Mouse (Mus musculus): Measurements from ENCODE around the gene Grid2ip. TPM values are rescaled to one million over a fixed set of nuclear protein-coding genes. Genes with fewer than 3 reads are reported as not detected.

Grid2ip gene
- total RNA-seq, 2 experiments from 2014 or later, result not detected

- intact Hi-C loops (cut with DNase I), result no loop called here
Observed at GRCm38 (mm10) chr5:143406548-143406947, 49.4 kb downstream of the Grid2ip start.

DNA sequence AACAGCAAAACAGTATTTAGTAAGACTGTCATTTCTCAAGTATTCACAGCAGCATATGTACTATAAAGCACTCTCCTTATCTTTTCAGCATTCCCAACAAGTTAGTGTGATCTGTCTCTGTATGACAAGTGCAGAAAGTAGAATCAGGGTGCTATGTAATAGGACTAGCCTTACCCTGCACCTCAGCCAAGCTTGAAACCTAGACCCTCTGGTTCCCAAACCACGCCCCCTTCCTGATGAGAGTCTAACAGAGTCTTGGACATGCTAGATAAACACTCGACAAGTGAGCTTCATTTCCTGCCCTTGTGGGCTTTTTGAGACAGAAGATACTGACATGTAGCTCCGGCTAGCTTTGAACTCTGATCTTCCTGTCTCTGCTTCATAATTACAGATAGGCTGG is 52.1 kb downstream of the Grid2ip start:
- intact Hi-C loops (cut with DNase I), result no loop called here
- DNase-seq, result no peak

More at GRCm38 (mm10) chr5:143406548-143406947, 49.4 kb downstream of the Grid2ip start:
- DNase-seq, result no peak

- intact Hi-C loops (cut with DNase I), result no loop called here
- no peak for DNase-seq
Observed at GRCm38 (mm10) chr5:143410841-143411395, 53.8 kb downstream of the Grid2ip start.

DNA sequence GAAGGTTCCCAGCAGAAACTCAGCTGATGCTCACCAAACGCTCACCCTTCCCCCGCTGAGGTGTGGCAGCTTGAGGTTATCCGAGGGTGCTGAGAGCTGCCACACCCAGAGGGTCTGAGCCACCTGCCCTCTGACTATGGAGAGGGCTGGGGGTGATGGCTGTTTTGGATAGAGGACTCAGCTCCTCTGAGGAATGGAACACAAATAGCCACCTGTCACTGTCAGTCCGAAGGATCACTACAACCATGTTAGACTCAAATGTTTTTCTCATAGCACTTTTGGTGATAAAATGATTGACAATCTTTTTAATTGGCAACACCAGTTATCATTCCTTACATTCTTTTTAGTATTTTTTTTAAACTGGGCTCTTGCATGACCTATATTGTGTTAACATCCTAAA is 64.3 kb downstream of the Grid2ip start:
- no peak for DNase-seq
- intact Hi-C loops (cut with DNase I), result loop anchor here (5.0 kb wide), 2 partner anchors 49 to 89 kb away; no protein-coding TSS in a partner anchor

- intact Hi-C loops (cut with DNase I), result loop anchor here (5.0 kb wide), 2 partner anchors 51 to 91 kb away; no protein-coding TSS in a partner anchor
- no peak for DNase-seq
Observed at GRCm38 (mm10) chr5:143422990-143423389, 65.9 kb downstream of the Grid2ip start.

GRCm38 (mm10) chr5:143423899-143424519 is 66.9 kb downstream of the Grid2ip start:
- intact Hi-C loops (cut with DNase I), result loop anchor here (5.0 kb wide), 2 partner anchors 52 to 92 kb away; no protein-coding TSS in a partner anchor
- peak; percentile 62 to 83 for DNase-seq

GRCm38 (mm10) chr5:143434421-143434820 is 77.3 kb downstream of the Grid2ip start:
- peak; percentile 77 to 88 for DNase-seq
- intact Hi-C loops (cut with DNase I), result loop anchor here (5.0 kb wide), 1 partner anchor 278 kb away; no protein-coding TSS in a partner anchor

- DNase-seq, result no peak
- intact Hi-C loops (cut with DNase I), result no loop called here
Observed at GRCm38 (mm10) chr5:143441298-143441697, 84.2 kb downstream of the Grid2ip start.

GRCm38 (mm10) chr5:143441753-143442152 is 84.6 kb downstream of the Grid2ip start:
- DNase-seq, result no peak
- intact Hi-C loops (cut with DNase I), result no loop called here

Other genes starting within 250 kb of the Grid2ip start
- gene Rnf216, start 244.3 kb upstream of the Grid2ip start, total RNA-seq (2021), result 10 to 100 TPM; 33.4 to 33.5 TPM
- gene Olfr718-ps1, start 209.8 kb upstream of the Grid2ip start, total RNA-seq (2021), result under 1 TPM in 1 of 2 experiments, not detected in 1; 0.05 TPM
- 1 to 10 TPM; 8.4 to 9.4 TPM for gene Rbak, start 176.6 kb upstream of the Grid2ip start, total RNA-seq (2021)
- gene Spdye4b, start 176.3 kb upstream of the Grid2ip start, total RNA-seq (2021), result not detected
- gene Spdye4a, start 130.4 kb upstream of the Grid2ip start, total RNA-seq (2021), result not detected
- gene Zfp12, start 122.2 kb upstream of the Grid2ip start, total RNA-seq (2021), result 10 to 100 TPM in 1 of 2 experiments, 1 to 10 TPM in 1; 9.6 to 12.4 TPM
- gene Zfp316, start 87.3 kb upstream of the Grid2ip start, total RNA-seq (2021), result 1 to 10 TPM; 5.0 to 6.3 TPM
- gene Zfp853, start 63.7 kb upstream of the Grid2ip start, total RNA-seq (2021), result under 1 TPM; 0.50 to 0.86 TPM
- gene E130309D02Rik, start 42.0 kb upstream of the Grid2ip start, total RNA-seq (2021), result 10 to 100 TPM; 19.2 to 20.0 TPM
- 10 to 100 TPM; 34.6 to 39.7 TPM for gene Zdhhc4, start 28.1 kb upstream of the Grid2ip start, total RNA-seq (2021)
- gene Kdelr2, start 46.5 kb downstream of the Grid2ip start, total RNA-seq (2021), result 10 to 100 TPM; 84.3 to 93.6 TPM
- gene Daglb, start 107.2 kb downstream of the Grid2ip start, total RNA-seq (2021), result 1 to 10 TPM; 7.9 to 8.8 TPM
- 100 to 1,000 TPM; 314 to 339 TPM for gene Rac1, start 170.7 kb downstream of the Grid2ip start, total RNA-seq (2021)

Data from heart, postnatal 10 days (tissue).